Mouse (Mus musculus): ENCODE measurements around the gene Mum1.

Gene Mum1

DNA sequence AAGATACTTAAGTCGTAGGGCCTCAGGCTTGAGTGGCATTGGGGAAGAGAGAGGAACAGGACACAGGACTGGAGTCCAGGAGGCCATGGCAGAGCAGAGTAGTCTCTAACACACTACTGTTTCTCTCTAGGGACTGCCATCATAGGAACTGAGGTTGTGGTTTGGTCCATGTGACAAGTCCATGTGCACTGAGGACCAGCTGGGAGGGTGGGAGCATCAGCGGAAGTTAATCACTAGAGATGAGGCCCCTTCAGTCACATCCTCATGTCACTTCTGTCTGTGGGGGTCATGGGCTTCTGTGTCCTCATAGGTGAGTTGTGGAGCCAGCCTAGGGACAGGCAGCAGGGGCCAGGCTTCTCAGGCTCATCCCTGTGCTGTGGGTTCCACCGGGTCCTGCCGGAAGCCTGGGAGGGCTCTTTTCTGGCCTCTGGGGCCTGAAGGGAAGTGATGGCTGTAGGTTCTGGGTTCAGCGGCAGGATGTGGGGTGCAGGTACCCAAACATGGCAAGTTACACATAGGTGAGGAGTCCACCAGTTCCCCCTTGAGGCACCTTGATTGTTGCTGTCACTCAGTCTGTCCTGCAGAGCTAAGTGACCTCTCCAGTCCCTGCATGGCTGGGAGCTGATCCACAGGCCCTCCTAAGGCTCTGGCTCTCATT is 45.1 kb downstream of the Mum1 start:
- no peak for DNase-seq (ENCODE audit: low read depth, low spot score)

DNA sequence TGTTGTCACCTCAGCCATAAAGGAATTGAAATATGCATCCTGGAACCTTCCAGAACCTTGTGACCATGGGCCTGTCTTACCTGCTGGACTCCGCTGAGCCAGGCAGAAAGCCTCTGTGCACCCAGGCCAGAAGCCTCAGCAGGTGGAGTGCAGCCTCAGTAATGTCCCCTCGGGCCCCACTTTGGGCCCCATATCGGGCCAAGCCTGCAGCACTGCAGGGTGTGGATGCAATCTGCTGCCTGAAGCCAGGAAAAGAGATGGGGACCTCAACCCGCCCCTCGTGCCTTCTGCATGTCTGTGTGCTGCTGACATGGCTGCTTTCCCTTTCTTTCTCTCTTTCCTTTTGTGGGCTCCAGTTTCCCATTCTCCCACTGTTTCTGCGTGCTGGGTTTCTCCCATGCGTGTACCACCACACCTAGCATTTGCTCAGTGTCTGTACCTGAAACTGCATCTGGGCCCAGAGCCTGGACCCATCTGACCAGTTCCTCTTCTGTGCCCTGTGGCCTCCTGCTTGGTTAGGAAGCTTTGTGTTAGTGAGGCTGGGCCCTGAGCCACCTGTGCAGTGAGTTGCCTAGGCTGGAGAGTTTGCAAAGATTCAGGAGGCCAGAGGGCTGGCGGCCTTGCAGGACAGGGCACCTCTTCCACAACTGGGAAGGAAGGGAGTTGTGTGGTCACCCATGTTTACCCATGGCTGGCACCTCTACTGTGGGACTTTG is 45.8 kb downstream of the Mum1 start:
- DNase-seq (ENCODE audit: low read depth, low spot score) = no peak

- no peak for DNase-seq (ENCODE audit: low read depth, low spot score)
Measured at GRCm38 (mm10) chr10:80273847-80274246, 47.6 kb downstream of the Mum1 start.

DNA sequence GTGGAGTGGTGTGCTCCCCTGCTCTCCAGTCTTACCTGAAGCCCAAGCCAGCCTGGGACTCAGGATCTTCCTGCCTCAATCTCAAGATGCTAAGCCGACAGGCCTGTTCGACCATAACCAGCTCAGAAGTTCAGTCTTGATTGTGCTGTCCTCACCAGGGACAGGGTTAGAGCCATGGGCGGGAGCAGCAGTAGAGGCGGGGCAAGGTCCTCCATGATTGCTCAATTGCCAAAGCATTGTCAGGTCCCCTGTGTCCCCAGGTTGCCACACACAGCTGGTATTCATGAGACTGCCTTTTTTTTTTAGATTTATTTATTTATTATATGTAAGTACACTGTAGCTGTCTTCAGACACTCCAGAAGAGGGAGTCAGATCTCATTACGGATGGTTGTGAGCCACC is 50.0 kb downstream of the Mum1 start:
- no peak for DNase-seq (ENCODE audit: low read depth, low spot score)

- no peak for DNase-seq (ENCODE audit: low read depth, low spot score)
Measured at GRCm38 (mm10) chr10:80278390-80278789, 52.2 kb downstream of the Mum1 start.

- no peak for DNase-seq (ENCODE audit: low read depth, low spot score)
Measured at GRCm38 (mm10) chr10:80279273-80279672, 53.0 kb downstream of the Mum1 start.

DNA sequence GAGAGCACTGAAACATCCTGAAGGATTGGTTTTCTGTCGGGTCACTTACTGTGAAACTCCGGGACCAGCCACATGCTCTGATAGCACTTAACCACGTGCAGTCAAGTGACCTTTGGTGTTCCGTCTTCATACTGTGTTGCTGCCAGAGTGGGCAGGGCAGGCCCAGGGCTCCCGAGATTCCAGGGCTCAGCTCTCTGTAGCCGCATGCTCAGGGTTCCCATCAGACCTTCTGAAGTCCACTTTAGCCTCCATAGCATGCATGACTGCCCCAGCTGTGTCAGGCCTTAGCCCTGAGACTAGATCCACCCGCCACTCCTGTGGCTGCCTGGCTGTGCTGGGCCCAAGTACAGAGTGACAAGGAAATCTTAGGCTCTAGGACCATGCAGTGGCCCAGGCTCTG is 55.1 kb downstream of the Mum1 start:
- DNase-seq (ENCODE audit: low read depth, low spot score) = no peak

DNA sequence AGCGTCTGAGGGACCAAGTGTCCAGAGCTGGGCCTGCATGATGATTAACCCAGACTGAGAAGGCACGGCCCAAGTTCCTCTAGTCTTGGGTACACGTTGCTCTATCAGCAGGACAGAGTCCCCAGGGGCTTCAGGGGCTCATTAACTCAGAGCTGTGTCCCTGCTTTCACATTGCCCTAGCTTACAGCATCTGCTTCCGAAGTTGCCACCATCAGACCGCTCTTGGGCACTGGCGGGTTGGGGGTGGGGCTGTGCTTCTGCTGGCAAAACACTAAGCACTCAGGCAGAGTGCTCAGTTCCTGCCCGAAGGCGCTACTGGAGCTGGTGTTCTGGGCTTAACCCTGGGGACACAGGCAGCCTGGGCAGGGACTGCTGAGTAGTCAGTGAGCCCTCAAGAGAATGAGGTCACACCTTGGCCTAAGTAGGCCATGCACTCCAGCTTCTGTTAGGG is 55.7 kb downstream of the Mum1 start:
- DNase-seq (ENCODE audit: low read depth, low spot score) = no peak

- DNase-seq (ENCODE audit: low read depth, low spot score) = no peak
Measured at GRCm38 (mm10) chr10:80282481-80283441, 56.5 kb downstream of the Mum1 start.

GRCm38 (mm10) chr10:80285222-80286070 is 59.2 kb downstream of the Mum1 start:
- DNase-seq (ENCODE audit: low read depth, low spot score) = no peak

DNA sequence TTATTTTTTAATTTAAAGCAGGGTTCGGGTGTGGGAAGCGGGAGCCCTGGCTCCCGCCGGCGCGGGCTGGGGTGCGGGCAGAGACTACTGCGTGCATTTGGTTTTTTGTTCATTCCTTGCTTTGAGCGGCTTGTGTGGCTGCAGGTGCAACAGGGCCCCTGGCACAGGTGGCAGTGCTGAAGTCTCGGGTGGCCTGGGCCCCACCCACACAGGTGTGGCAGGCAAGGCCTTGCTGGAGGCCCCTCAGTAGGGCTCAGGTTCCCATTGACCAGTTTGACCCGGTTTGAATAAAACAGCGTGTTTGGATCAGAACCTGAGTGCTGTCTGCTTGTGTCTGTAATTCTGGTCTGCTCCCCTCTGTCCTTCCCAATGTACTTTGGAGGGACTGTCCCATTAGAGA is 61.9 kb downstream of the Mum1 start:
- no peak for DNase-seq (ENCODE audit: low read depth, low spot score)

- DNase-seq (ENCODE audit: low read depth, low spot score) = no peak
Measured at GRCm38 (mm10) chr10:80288657-80289056, 62.4 kb downstream of the Mum1 start.

DNA sequence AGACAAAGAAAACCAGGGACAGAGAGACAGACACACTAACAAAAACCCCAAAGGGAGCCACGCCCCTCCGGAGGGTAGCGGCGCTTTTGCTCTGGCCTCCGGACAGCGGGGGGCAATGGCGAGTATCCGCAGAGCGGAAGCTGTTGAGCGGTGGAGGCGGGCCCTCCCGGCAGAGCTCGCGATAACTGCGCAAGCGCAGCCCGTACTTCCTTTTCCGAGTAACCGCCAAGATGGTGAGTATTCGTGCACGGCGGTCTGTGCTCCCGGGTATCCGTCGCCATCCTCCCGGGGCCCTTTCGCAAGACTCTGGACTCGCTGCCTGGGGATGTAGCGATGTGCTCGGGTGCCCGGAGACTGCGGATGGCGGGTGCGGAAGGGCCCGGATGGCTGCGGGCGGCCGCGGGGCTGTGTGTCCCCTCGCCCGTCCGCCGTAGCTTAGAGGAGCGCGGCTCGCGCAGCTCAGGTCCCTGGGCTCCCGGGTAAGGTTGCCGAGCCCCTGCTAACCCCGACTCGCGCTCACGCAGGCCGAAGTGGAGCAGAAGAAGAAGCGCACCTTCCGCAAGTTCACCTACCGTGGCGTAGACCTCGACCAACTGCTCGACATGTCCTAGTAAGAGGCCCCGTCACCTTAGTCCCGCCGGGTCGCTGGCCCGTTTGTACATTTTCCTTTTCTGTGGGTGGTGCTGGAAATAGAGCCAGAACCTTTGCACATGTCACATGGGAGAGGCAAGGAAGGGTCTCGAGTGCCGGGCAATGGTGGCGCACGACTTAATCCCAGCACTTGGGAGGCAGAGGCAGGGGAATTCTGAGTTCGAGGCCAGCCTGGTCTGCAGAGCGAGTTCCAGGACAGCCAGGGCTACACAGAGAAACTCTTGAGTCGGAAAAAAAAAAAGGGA is 66.3 kb downstream of the Mum1 start, which contains the start of gene Rps15:
TSS of gene Rps15 (plus strand) at position 203 of the 896 bp plus-strand sequence.
- DNase-seq (ENCODE audit: low read depth, low spot score) = peak; percentile 92

- no peak for DNase-seq (ENCODE audit: low read depth, low spot score)
Measured at GRCm38 (mm10) chr10:80293325-80293724, 67.1 kb downstream of the Mum1 start.
